Mouse (Mus musculus) intestine, embryonic 16.5 days (tissue): ENCODE data around the gene Kbtbd6. TPM values are rescaled to one million over a fixed set of nuclear protein-coding genes. Genes with fewer than 3 reads are reported as not detected.
"Not testable (repeated sequence)": the region's sequence is repeated elsewhere in the genome, so short reads cannot be mapped to it uniquely, and the experiment has no call there.

ENCODE experiments used
- ATAC-seq: fragments of 200-750 bp; cut with Nextera tagmentation; 2 replicates; pipeline ENCODE4 v1.8.0; 2017; ENCODE audit warnings: moderate TSS enrichment, moderate library complexity
- H3K27ac ChIP-seq: fragments of 300-500 bp; sonication (generic); 2 replicates; pipeline ENCODE4 v1.5.1; 2014; ENCODE audit warnings: mild to moderate bottlenecking, low read length
- H3K27me3 ChIP-seq: fragments of 300-500 bp; sonication (generic); replicated peaks from 2 replicates; pipeline ENCODE4 v1.6.1; 2014; ENCODE audit warnings: low read length, control low read depth, mixed read lengths; ENCODE audit not compliant: control insufficient read depth, insufficient read depth
- H3K36me3 ChIP-seq: fragments of 300-500 bp; sonication (generic); 2 replicates; pipeline ENCODE4 v1.6.1; 2014; ENCODE audit warnings: low read length, control low read depth; ENCODE audit not compliant: control insufficient read depth, insufficient read depth
- H3K4me1 ChIP-seq: fragments of 300-500 bp; sonication (generic); 2 replicates; pipeline ENCODE4 v1.6.1; 2014; ENCODE audit warnings: low read length, control low read depth, mixed read lengths; ENCODE audit not compliant: control insufficient read depth, insufficient read depth
- H3K4me2 ChIP-seq: fragments of 300-500 bp; sonication (generic); 2 replicates; pipeline ENCODE4 v1.6.1; 2014; ENCODE audit warnings: low read depth, low read length, control low read depth
- H3K4me3 ChIP-seq: fragments of 300-500 bp; sonication (generic); 2 replicates; pipeline ENCODE4 v1.5.1; 2014; ENCODE audit warnings: mild to moderate bottlenecking, low read length
- H3K9ac ChIP-seq: fragments of 300-500 bp; sonication (generic); 2 replicates; pipeline ENCODE4 v1.6.1; 2014; ENCODE audit warnings: low read depth, low read length
- H3K9me3 ChIP-seq: fragments of 300-500 bp; sonication (generic); 2 replicates; pipeline ENCODE4 v1.6.1; 2016; ENCODE audit warnings: low read length, control low read depth; ENCODE audit not compliant: control insufficient read depth
- WGBS: fragments of 180-500 bp; shearing (Covaris S2); extraction: QIAGEN DNeasy Blood & Tissue Kit; methylation state at CpG from one replicate; pipeline ENCODE4 v1.1.7; 2014; 5-methylcytosine and 5-hydroxymethylcytosine counted together
- polyA plus RNA-seq: library from polyadenylated mRNA; unstranded; fragments of >200 nt; fragmentation: Nextera tagmentation; extraction: Ambion mirVana; gene quantifications from 2 replicates; pipeline ENCODE4 v1.2.1, GENCODE M21; 2015

The Kbtbd6 gene
- 1.5 and 1.8 TPM in 2 replicates for polyA plus RNA-seq

DNA sequence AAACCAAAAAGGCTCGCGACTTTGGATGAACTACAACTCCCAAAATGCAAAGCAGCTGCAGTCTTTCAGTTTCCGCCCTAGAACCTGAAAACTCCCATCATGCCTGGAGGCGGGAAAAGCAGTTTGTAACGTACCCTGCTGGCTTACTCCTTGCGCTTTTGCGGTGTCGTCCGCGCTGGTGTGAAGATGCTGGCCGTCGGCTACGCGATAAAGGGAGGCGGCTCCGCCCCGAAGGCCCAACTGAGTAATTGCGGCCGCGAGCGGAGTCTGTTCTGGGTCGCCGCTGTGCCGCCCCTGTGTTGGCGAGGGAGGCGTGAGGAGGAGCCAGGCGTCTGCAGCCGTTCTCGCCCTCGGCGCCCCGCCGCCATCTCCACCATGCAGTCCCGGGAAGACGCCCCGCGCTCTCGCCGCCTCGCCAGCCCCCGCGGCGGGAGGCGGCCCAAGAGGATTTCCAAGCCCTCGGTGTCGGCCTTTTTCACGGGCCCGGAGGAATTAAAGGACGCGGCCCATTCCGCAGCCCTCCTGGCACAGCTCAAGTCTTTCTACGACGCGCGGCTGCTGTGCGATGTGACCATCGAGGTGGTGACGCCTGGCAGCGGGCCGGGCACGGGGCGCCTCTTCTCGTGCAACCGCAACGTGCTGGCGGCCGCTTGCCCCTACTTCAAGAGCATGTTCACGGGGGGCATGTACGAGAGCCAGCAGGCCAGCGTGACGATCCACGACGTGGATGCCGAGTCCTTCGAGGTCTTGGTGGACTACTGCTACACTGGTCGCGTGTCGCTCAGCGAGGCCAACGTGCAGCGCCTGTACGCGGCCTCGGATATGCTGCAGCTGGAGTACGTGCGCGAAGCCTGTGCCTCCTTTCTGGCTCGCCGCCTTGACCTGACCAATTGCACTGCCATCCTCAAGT lies at the start of gene Kbtbd6:
Gene Kbtbd6 (plus strand): TSS at position 155 of the 910 bp plus-strand sequence.
- not testable (repeated sequence) for H3K4me1 ChIP-seq, H3K9me3 ChIP-seq, H3K36me3 ChIP-seq, H3K27me3 ChIP-seq
- Histone ChIP-seq H3K9ac (peak within 1 kb of the TSS; percentile 53), H3K27ac (peak within 1 kb of the TSS; percentile 23; the same call in 1 of the 2 replicates), H3K4me2 (peak within 1 kb of the TSS; percentile 57), H3K4me3 (peak within 1 kb of the TSS; percentile 56)
- peak; percentile 89 for ATAC-seq
- 4% methylated on average over 29 of the region's 89 CpGs for WGBS

DNA sequence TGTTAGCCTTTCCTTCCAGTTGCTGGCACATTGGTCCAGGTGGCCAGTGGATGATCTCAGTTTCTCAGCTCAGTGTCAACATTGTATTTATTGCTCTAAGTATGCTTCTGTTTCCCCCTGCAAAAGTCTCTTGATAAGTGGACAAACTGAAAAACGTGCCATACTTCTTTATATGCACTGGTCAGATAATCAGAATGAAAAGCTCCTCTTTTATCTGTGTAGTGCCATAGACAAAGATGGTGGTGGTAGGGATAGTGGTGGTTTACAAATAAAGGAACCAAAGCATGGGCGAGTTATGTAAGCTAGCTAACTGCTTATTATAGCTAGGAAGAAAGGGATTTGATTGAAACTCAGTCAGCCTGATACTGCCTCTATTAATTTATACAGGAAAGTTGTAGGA lies 44.0 kb upstream of the Kbtbd6 start:
- 69% methylated on average over 2 of the region's 2 CpGs for WGBS
- H3K27ac ChIP-seq = no peak overlapping the region
- H3K4me3 ChIP-seq = no peak overlapping the region
- H3K36me3 ChIP-seq = peaks cover 5% of the 10 kb centered on the region; the same call in 1 of the 2 replicates
- no peaks in the 10 kb centered on the region for H3K27me3 ChIP-seq
- H3K9me3 ChIP-seq = no peaks in the 10 kb centered on the region
- H3K4me2 ChIP-seq = no peak overlapping the region
- no peak for ATAC-seq
- no peaks in the 10 kb centered on the region for H3K4me1 ChIP-seq
- H3K9ac ChIP-seq = no peak overlapping the region

DNA sequence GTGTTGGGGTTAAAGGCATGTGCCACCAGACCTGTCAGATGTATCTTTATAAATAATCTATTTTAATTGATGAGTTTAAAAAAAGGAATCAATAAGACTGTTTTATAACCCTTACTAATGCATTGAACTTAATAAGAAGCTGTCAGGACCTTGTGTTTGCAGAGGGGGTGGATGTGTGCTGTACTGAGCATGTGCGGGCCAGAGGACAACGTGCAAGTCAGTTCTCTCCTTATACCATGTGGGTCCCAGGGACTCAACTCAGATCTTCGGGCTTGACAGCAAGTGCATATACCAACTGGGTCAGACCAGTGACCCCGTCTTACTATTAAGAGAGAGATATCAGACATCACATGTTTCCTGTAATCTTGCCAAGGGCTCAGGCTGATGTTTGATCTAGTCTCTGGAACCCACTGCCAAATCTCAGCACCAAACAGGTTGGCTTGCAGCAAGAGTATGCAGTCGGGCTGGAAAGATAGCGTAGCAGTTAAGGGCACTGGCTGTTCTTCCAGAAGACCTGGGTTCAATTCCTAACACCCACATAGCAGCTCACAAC lies 42.3 kb upstream of the Kbtbd6 start:
- no peak for ATAC-seq
- no peak overlapping the region for H3K27ac ChIP-seq
- WGBS = 88% methylated on average over 6 of the region's 6 CpGs

DNA sequence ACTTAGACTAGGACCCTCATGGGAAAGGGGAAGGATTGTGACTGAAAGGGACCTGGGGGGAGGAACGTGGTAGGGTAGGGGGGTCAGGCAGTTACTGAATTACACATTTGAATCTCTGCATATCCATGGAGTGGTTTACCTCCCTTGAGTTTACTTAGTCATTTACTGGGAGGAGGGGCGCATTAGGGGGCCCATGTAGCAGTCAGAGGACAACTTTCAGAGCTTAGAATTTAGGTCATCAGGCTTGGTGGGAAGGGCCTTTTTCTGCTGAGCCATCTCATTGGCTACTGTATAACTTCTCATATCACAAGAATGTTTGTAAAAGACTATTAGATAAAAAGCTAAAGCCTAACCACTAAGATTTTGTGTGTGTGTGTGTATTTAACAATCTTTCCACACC lies 41.0 kb upstream of the Kbtbd6 start:
- H3K4me3 ChIP-seq = no peak overlapping the region
- ATAC-seq = peak; percentile 48; the same call in 1 of the 2 replicates
- H3K4me1 ChIP-seq = no peaks in the 10 kb centered on the region
- no peaks in the 10 kb centered on the region for H3K9me3 ChIP-seq
- no peak overlapping the region for H3K9ac ChIP-seq
- H3K4me2 ChIP-seq = no peak overlapping the region
- WGBS = 68% methylated on average over 2 of the region's 2 CpGs
- no peak overlapping the region for H3K27ac ChIP-seq
- no peaks in the 10 kb centered on the region for H3K36me3 ChIP-seq
- no peaks in the 10 kb centered on the region for H3K27me3 ChIP-seq

More for the DNA sequence above, 42.3 kb upstream of the Kbtbd6 start:
- Histone ChIP-seq H3K4me2 (no peak overlapping the region), H3K4me1 (no peaks in the 10 kb centered on the region), H3K9ac (no peak overlapping the region), H3K36me3 (no peaks in the 10 kb centered on the region), H3K4me3 (no peak overlapping the region), H3K9me3 (no peaks in the 10 kb centered on the region), H3K27me3 (no peaks in the 10 kb centered on the region)

DNA sequence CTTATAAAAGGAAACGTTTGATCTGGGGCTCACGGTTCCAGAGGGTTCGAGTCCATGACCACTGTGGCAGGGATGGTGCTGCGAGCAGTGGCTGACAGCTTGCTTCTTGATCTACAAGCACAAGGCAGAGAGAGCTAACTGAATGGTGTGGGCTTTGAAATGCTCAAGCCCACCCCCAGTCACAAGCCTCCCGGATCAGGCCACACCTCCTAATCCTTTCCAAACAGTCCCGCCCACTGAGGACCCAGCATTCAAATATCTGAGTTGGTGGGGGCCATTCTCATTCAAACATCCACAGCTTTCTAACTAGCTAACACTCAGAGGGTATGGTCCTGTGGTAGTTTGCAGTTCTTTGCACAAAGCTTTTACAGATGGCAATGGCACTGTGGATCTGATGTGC lies 38.5 kb upstream of the Kbtbd6 start:
- Histone ChIP-seq H3K9me3 (no peaks in the 10 kb centered on the region), H3K4me3 (no peak overlapping the region), H3K4me2 (no peak overlapping the region), H3K27me3 (no peaks in the 10 kb centered on the region), H3K36me3 (no peaks in the 10 kb centered on the region), H3K27ac (no peak overlapping the region), H3K4me1 (no peaks in the 10 kb centered on the region), H3K9ac (no peak overlapping the region)
- ATAC-seq = no peak
- WGBS = 81% methylated on average over 6 of the region's 6 CpGs

DNA sequence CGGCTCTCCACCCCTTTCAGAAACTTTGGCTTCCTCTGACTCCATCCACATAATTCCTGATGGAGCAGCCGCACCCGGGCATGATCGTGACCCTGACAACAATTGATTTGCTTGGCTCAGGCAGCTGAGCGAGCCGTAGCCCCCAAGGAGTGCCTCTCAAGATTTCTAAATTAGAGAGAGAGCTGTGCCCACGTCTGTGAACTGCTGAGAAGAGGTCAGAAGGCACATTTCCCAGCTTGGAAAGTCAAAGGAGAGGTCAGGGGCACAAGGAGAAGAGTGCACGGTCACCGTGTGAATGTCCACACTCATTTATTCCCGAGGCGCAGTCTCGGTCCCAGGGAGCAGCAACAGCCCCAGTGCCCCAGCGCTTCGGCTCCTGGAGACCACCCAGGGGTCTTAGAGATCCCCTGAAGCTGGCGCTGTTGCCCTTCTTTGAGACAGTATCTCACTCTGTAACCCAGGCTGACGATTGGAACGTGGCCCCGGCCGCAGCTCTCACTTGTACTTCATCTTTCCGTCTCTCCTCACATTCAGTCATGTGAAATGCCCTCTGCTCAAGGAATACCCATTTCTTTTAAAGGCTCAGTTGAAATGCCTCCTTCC lies 31.5 kb upstream of the Kbtbd6 start:
- H3K9ac ChIP-seq = no peak overlapping the region
- WGBS = 74% methylated on average over 20 of the region's 20 CpGs
- no peak for ATAC-seq
- no peak overlapping the region for H3K27ac ChIP-seq
- H3K27me3 ChIP-seq = no peaks in the 10 kb centered on the region
- no peak overlapping the region for H3K4me3 ChIP-seq
- H3K4me1 ChIP-seq = no peaks in the 10 kb centered on the region
- H3K36me3 ChIP-seq = no peaks in the 10 kb centered on the region; the same call in 1 of the 2 replicates
- no peak overlapping the region for H3K4me2 ChIP-seq
- no peaks in the 10 kb centered on the region for H3K9me3 ChIP-seq

DNA sequence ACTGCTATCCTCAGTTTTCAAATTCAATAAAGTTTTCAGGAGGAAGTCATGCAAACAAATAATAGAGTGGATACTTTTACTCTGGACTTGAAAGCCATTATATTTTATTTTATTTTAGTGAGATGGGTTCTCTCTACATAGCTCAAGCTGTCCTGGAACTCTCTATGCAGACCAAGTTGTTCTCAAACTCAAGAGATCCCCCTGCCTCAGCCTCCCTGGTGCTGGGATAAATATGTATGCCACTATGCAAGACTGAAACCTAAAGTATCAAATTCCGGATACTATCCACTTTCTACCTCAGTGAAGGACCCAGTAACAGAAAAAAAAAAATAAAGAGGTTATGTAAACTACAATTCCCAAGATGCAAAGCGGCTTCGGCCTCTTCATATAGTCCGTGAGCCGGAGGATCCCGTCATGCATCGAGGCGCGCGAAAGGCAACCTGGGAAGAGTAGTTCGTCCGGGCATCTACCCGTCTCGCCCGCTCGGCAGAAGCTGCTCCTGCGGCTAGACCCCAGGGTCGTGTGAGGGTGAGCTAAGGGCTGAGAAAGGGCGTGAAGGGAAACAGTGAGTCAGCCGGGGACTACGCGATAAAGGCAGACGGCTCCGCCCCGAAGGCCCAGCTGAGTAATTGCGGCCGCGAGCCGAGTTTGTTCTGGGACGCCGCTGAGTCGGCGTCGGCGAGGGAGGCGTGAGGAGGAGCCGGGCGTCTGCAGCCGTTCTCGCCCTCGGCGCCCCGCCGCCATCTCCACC lies 25.5 kb upstream of the Kbtbd6 start, which contains the start of gene Kbtbd7:
Gene Kbtbd7 (plus strand): TSS at position 533 of the 751 bp plus-strand sequence.
- peak within 1 kb of the TSS; percentile 69 for H3K9ac ChIP-seq
- 0 out of 2 replicates have a peak, but pooled peaks cover 5% of the 10 kb centered on the region for H3K36me3 ChIP-seq
- no peaks in the 10 kb centered on the region for H3K27me3 ChIP-seq
- peak within 1 kb of the TSS; percentile 85 for H3K27ac ChIP-seq
- under 1% methylated on average over 44 of the region's 44 CpGs for WGBS
- ATAC-seq = peak; percentile 100
- H3K4me1 ChIP-seq = no peaks in the 10 kb centered on the region; the same call in 1 of the 2 replicates
- peaks cover 9% of the 10 kb centered on the region; the same call in 1 of the 2 replicates for H3K9me3 ChIP-seq
- peak within 1 kb of the TSS; percentile 51 for H3K4me3 ChIP-seq
- H3K4me2 ChIP-seq = peak within 1 kb of the TSS; percentile 37

DNA sequence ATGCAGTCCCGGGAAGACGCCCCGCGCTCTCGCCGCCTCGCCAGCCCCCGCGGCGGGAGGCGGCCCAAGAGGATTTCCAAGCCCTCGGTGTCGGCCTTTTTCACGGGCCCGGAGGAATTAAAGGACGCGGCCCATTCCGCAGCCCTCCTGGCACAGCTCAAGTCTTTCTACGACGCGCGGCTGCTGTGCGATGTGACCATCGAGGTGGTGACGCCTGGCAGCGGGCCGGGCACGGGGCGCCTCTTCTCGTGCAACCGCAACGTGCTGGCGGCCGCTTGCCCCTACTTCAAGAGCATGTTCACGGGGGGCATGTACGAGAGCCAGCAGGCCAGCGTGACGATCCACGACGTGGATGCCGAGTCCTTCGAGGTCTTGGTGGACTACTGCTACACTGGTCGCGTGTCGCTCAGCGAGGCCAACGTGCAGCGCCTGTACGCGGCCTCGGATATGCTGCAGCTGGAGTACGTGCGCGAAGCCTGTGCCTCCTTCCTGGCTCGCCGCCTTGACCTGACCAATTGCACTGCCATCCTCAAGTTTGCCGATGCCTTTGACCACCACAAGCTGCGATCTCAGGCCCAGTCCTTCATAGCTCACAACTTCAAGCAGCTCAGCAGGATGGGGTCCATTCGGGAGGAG lies 24.8 kb upstream of the Kbtbd6 start:
- ATAC-seq = peak; percentile 63
- 75% methylated on average over 6 of the region's 59 CpGs for WGBS
- Histone ChIP-seq H3K4me3 (peak overlapping the region; percentile 51), H3K27ac (peak overlapping the region; percentile 85), H3K9ac (peak overlapping the region; percentile 69), H3K4me2 (peak overlapping the region; percentile 37)
- H3K36me3 ChIP-seq, H3K27me3 ChIP-seq, H3K4me1 ChIP-seq, H3K9me3 ChIP-seq: not testable (repeated sequence)
